Mouse (Mus musculus) granulocyte monocyte progenitor cell, adult 5-6 weeks (primary cell): ENCODE data around the gene Senp6. TPM values are rescaled to one million over a fixed set of nuclear protein-coding genes. Genes with fewer than 3 reads are reported as not detected.
A peak's percentile ranks its signal among the peaks of the same experiment; 100 is the strongest.
"Not testable (repeated sequence)": the region's sequence is repeated elsewhere in the genome, so short reads cannot be mapped to it uniquely, and the experiment has no call there.

Experiments used
- ATAC-seq: replicated peaks from 2 replicates; pipeline ENCODE4 v1.8.0; 2016; ENCODE audit warnings: mild to moderate bottlenecking, moderate TSS enrichment, inconsistent platforms; ENCODE audit not compliant: poor library complexity, severe bottlenecking
- total RNA-seq, 2 experiments: library from RNA; stranded (forward) in 1 of 2; stranded (reverse) in 1 of 2; fragments of 200-712, 200-1000 nt in 1 of 2; fragments of >200 nt in 1 of 2; fragmentation: Nextera tagmentation in 1 of 2; gene quantifications; 2 replicates each; pipeline ENCODE4 v1.2.3; 2014 to 2017

Senp6 gene
- total RNA-seq (2014; fragmentation: Nextera tagmentation) = 111 and 149 TPM in 2 replicates
- 152 and 186 TPM in 2 replicates for total RNA-seq (2017)

- ATAC-seq = peak; percentile 71
Observed at GRCm38 (mm10) chr9:80066367-80067220, at the start of gene Senp6. Gene Senp6, plus strand, starts transcription at chr9:80066903.

GRCm38 (mm10) chr9:80020429-80020828 is 46.3 kb upstream of the Senp6 start:
- no peak for ATAC-seq

GRCm38 (mm10) chr9:80021648-80022047 is 45.1 kb upstream of the Senp6 start:
- ATAC-seq = no peak

- ATAC-seq = no peak
Observed at GRCm38 (mm10) chr9:80022821-80023220, 43.9 kb upstream of the Senp6 start.

- not testable (repeated sequence) for ATAC-seq
Observed at GRCm38 (mm10) chr9:80025347-80025746, 41.4 kb upstream of the Senp6 start.

- peak; percentile 91 for ATAC-seq
Observed at GRCm38 (mm10) chr9:80026017-80026416, 40.7 kb upstream of the Senp6 start.

GRCm38 (mm10) chr9:80026581-80027021 is 40.1 kb upstream of the Senp6 start:
- no peak for ATAC-seq

- ATAC-seq = no peak
Observed at GRCm38 (mm10) chr9:80037262-80037996, 29.3 kb upstream of the Senp6 start.

- no peak for ATAC-seq
Observed at GRCm38 (mm10) chr9:80037997-80038383, 28.7 kb upstream of the Senp6 start.

GRCm38 (mm10) chr9:80039296-80039815 is 27.3 kb upstream of the Senp6 start:
- no peak for ATAC-seq

- ATAC-seq = not testable (repeated sequence)
Observed at GRCm38 (mm10) chr9:80044301-80044700, 22.4 kb upstream of the Senp6 start.

- ATAC-seq = not testable (repeated sequence)
Observed at GRCm38 (mm10) chr9:80049271-80049670, 17.4 kb upstream of the Senp6 start.

GRCm38 (mm10) chr9:80052951-80053350 is 13.8 kb upstream of the Senp6 start:
- no peak for ATAC-seq

- ATAC-seq = peak; percentile 84
Observed at GRCm38 (mm10) chr9:80057690-80058089, 9.0 kb upstream of the Senp6 start.

GRCm38 (mm10) chr9:80065495-80065894 is 1.2 kb upstream of the Senp6 start:
- not testable (repeated sequence) for ATAC-seq

- ATAC-seq = peak; percentile 61
Observed at GRCm38 (mm10) chr9:80067221-80068027, 721 bp downstream of the Senp6 start.

GRCm38 (mm10) chr9:80068028-80068515 is 1.4 kb downstream of the Senp6 start:
- no peak for ATAC-seq

- peak; percentile 43 for ATAC-seq
Observed at GRCm38 (mm10) chr9:80068735-80069315, 2.1 kb downstream of the Senp6 start.

- no peak for ATAC-seq
Observed at GRCm38 (mm10) chr9:80070026-80070425, 3.3 kb downstream of the Senp6 start.

- ATAC-seq = no peak
Observed at GRCm38 (mm10) chr9:80071616-80072015, 4.9 kb downstream of the Senp6 start.
